In the genomic region with DNA sequence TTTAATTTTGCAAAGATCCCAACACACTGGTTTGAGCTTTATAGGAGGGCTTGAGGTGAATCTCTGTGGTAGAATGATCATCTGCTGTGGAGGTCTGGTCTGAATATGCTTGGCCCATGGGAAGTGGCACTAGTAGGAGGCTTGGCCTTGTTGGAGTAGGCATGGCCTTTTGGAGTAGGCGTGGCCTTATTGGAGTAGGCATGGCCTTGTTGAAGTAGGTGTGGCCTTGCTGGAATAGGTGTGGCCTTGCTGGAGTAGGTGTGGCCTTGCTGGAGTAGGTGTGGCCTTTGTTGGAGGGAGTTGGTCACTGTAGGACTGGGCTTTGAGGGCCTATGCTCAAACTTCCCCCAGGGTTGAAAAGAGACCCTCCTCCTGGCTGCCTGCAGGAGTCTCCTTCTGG, we compare ENCODE assay signal across 25 mouse cellular contexts.
DNase-seq lines count a peak whose midpoint lies in the region; ATAC-seq lines count a peak whose summit lies in the region.
"Had no signal": no experiment of that assay in that cellular context is flagged by ENCODE, and none has a peak within 500 bp of the region (broad histone marks: within the 10 kb centered on the region; RNA-seq: fewer than 3 reads in every experiment).

No protein-coding gene starts in this region.

- H3K4me3 ChIP-seq in midbrain, embryonic 11.5 days (ENCODE audit: low read depth, low read length): no peak overlapping the region
- H3K4me3 ChIP-seq in midbrain, embryonic 10.5 days: no peak overlapping the region
- H3K4me3 ChIP-seq: embryonic facial prominence, embryonic 13.5 days; embryonic facial prominence, embryonic 15.5 days; erythroblast, embryonic 14.5 days; forebrain, embryonic 10.5 days; forebrain, embryonic 12.5 days had no signal

- no peak overlapping the region for H3K27ac ChIP-seq in midbrain, embryonic 11.5 days (ENCODE audit: low read depth, low read length)
- no peak overlapping the region for H3K27ac ChIP-seq in midbrain, embryonic 10.5 days (replicated peaks)
- H3K27ac ChIP-seq: embryonic facial prominence, embryonic 13.5 days; embryonic facial prominence, embryonic 15.5 days; forebrain, embryonic 10.5 days; forebrain, embryonic 12.5 days had no signal

- no peak overlapping the region for H3K9ac ChIP-seq in midbrain, embryonic 11.5 days (ENCODE audit: low read length)
- H3K9ac ChIP-seq: embryonic facial prominence, embryonic 13.5 days; embryonic facial prominence, embryonic 15.5 days; forebrain, embryonic 12.5 days had no signal

- H3K9me3 ChIP-seq in midbrain, embryonic 11.5 days (ENCODE audit: control insufficient read depth, low read length): no peaks in the 10 kb centered on the region
- H3K9me3 ChIP-seq in midbrain, embryonic 10.5 days (replicated peaks): no peaks in the 10 kb centered on the region
- H3K9me3 ChIP-seq: embryonic facial prominence, embryonic 13.5 days; embryonic facial prominence, embryonic 15.5 days; forebrain, embryonic 10.5 days; forebrain, embryonic 12.5 days had no signal

- 88% methylated on average over 1 of the region's 1 CpGs for WGBS in midbrain, embryonic 11.5 days
- WGBS in midbrain, embryonic 10.5 days: 81% methylated on average over 1 of the region's 1 CpGs

- no peaks in the 10 kb centered on the region for H3K27me3 ChIP-seq in midbrain, embryonic 11.5 days (ENCODE audit: control insufficient read depth, insufficient read depth, low read length)
- no peaks in the 10 kb centered on the region for H3K27me3 ChIP-seq in midbrain, embryonic 10.5 days (ENCODE audit: low read depth, poor library complexity, severe bottlenecking)
- H3K27me3 ChIP-seq: embryonic facial prominence, embryonic 13.5 days; embryonic facial prominence, embryonic 15.5 days; forebrain, embryonic 12.5 days; Patski had no signal

- H3K4me2 ChIP-seq in midbrain, embryonic 11.5 days: no peak overlapping the region
- H3K4me2 ChIP-seq: embryonic facial prominence, embryonic 13.5 days; embryonic facial prominence, embryonic 15.5 days; forebrain, embryonic 12.5 days had no signal

- no peaks in the 10 kb centered on the region for H3K36me3 ChIP-seq in midbrain, embryonic 11.5 days (ENCODE audit: control insufficient read depth, insufficient read depth, low read length)
- no peaks in the 10 kb centered on the region for H3K36me3 ChIP-seq in midbrain, embryonic 10.5 days
- H3K36me3 ChIP-seq: embryonic facial prominence, embryonic 13.5 days; embryonic facial prominence, embryonic 15.5 days; forebrain, embryonic 10.5 days; forebrain, embryonic 12.5 days; G1E had no signal

- no peak for DNase-seq in midbrain, embryonic 11.5 days (ENCODE audit: low spot score, missing footprints)
- DNase-seq in midbrain, embryonic 10.5 days (ENCODE audit: low spot score): no peak
- DNase-seq in R1 (ENCODE audit: low read depth, low spot score) (peak; percentile 82), ZHBTc4 (ENCODE audit: low read depth, low spot score) (peak; percentile 77)
- no peak for DNase-seq in lung, postnatal 14 days
- no peak for DNase-seq in thymus, postnatal 0 days (ENCODE audit: low spot score)
- DNase-seq: adrenal gland, adult 2 months; adrenal gland, postnatal 10 days; adrenal gland, postnatal 25 days; cerebellum, adult 11 months; cerebellum, adult 18-20 months; cerebellum, adult 8-10 months; cerebellum, adult 9-11 months; cerebellum, postnatal 14 days; cerebellum, postnatal 36 days; embryo, embryonic 11 days had no signal

- H3K4me1 ChIP-seq in midbrain, embryonic 11.5 days (ENCODE audit: control insufficient read depth, insufficient read depth, low read length): no peaks in the 10 kb centered on the region
- H3K4me1 ChIP-seq in midbrain, embryonic 10.5 days: no peaks in the 10 kb centered on the region
- H3K4me1 ChIP-seq: embryonic facial prominence, embryonic 13.5 days; embryonic facial prominence, embryonic 15.5 days; forebrain, embryonic 10.5 days; forebrain, embryonic 12.5 days had no signal

- 0 out of 2 replicates have a peak, but pooled peaks have one; percentile 11 for ATAC-seq in midbrain, embryonic 11.5 days (ENCODE audit: low FRiP score)
- ATAC-seq: forebrain, embryonic 14.5 days; forebrain, embryonic 16.5 days; Patski had no signal

Comparison
In these comparisons a context has a peak if more than half of its experiments do, and no peak if none do; other contexts are left out.
1. DNase-seq: peak in R1 (single experiment) and ZHBTc4 (single experiment); none in midbrain, embryonic 11.5 days (single experiment), midbrain, embryonic 10.5 days (single experiment), lung, postnatal 14 days (single experiment) and thymus, postnatal 0 days (single experiment).